Mouse (Mus musculus) left cerebral cortex, adult 9 months (tissue): ENCODE data around the gene Atoh1.

Experiments used
- DNase-seq, 2 experiments: peaks; one replicate each; pipeline ENCODE4 v3.0.0; 2022; ENCODE audit warnings: low spot score in 2 of 2

The Atoh1 gene

DNA sequence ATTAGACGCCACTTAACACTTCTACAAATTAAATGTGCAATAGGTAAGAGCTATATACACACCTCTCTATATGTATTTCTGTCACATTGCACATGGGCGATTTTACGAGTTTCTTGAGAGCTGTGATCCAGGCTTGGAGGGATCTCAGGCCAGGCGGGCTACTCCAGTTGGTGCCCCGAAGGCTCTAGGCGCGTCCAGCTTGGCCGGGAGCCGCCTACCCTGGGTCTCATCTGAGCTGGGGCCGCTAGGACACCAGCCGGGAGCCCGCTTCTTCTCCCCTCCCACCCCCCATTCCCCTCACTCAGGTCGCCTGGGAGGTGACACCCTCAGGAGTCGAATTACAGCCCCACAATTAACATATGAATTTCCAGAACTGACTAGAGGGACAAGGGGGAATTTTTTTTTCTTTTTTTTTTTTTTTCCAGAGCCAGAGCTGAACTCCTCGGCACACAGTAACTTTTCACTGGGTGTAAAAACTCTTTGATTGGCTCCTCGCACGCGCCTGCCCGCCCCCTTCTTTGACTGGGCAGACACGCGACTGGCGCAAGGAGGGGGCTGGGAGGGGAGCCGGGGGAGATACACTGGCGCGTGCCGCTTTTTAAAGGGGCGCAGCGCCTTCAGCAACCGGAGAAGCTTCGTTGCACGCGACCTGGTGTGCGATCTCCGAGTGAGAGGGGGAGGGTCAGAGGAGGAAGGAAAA lies at the start of gene Atoh1:
Gene Atoh1, plus strand, starts transcription at position 627 of the 700 bp plus-strand sequence.
- no peak for DNase-seq

DNA sequence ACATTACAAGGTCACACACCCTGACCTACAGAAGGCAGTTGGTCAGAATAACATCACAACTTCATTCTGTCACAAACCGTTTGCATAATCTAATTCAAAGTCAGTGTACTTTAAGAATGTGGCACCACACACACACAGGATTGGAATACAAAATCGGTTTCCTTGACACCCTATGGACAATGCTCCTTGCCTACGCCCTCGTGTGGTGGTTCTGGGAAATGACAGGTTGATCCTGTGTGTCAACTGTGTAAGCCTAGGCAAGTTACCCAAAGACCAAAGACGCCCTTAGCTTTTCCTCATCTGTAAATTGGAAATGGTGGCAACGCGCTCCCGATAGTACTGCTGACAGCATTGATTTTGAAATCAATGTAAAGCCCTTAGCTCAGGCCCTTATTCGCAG lies 45.0 kb upstream of the Atoh1 start:
- peak in 1 of 2 experiments; percentile 48 for DNase-seq

GRCm38 (mm10) chr6:64684973-64685372 lies 44.0 kb upstream of the Atoh1 start:
- DNase-seq, result peak in 1 of 2 experiments; percentile 46

DNA sequence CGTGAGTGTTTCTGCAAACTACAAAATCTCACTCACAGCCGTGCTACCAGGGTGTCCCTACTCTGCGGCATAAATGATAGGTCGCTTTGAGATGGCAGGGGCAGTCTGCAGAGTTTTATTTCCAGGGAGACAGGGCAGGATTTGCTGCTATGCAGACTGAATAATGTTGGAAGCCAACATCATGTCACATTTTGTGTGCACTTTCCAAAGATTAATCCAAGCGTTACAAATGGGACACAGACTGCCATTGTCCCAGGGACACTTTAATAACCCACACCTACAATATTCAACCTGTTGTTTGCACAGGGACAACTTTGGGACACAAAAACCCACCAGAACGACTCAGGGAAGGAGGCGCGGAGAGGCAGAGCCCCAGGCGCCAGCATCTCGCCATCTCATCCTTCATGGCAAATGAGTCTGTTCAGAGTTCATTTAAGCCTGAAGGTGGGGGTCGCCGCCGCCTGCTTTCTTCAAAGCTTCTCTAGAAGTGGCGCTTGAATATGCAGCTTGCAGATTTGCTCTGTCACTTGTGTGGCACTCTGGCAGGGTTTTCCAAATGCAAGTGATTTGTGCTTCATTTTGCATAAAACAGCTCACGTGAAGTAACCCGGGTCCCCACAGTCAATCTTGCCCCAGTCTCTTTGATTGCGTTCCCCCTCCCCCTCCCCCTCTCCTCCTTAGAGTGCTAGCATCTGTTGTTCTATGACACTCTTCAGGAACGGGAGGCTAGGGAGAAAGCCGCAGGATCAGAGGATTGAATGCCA lies 40.6 kb upstream of the Atoh1 start:
- DNase-seq, result no peak

DNA sequence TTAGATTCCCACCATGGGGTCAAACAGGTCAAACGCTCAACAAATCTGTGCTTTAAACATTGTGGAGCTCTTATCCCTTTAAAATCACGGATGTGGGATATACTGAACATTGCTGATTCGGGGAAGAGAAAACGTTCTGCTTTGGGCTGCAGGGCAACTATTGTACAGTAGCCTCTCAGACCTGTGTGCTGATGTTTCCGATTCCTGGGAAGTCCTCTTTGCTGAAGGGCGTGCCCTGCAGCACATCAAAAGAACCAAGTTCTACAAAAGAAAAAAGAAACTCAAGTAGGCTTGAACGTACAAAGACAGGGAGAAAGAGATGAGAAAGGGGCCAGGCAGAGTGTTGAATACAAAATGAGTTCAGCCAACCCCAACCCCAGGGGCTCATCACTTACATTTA lies 34.2 kb upstream of the Atoh1 start:
- no peak for DNase-seq

DNA sequence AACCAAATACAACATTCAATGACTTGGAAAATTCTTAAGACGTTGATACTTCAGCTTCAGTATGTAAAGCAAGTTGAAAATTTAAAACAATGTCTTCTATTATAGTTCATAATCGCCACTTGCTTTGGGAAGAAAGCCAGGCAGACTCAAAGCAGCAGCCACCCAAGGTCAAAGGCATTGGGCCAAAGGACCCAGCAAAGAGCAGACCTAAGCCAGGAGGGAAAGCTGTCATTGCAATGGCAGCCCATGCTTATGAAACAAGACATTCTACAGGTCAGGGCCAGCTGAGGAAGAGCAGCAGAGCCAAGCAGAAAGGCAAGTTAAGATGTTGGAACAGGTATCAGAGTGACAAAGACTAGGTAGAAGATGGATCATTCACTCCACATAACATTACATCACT lies 25.3 kb upstream of the Atoh1 start:
- DNase-seq, result no peak

DNA sequence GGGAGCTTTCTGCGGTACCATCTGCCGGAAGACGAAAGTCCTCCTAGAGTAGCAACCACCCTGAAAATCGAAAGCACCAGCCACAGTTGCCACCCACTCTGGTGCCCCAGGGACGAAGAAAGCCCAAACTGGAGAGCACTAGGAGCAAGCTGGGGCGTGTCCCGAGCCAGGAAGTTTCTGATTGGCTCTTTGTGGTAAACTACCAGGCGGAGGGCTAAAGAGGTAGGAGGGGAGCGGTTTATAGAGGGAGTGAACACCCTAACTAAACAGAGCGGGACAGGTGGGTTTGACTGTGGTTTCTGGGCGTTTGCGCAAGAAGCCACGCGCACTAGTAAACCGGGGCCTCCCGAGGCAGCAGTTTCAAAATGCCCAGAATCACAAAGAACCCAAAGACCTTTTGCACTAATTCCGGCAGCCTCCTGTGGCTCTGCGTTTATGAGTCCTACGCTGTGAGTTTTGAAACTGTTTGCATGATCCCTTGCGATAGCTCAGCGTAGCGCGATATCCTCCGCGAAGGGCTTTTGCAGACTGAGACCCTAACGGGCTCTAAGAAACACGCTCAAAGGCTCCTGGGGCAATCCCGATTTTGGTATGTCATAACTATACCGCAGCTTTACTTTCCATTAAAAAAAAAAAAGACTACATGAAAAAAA lies 1.0 kb upstream of the Atoh1 start:
- DNase-seq, result no peak

GRCm38 (mm10) chr6:64729231-64730011 lies 496 bp downstream of the Atoh1 start:
- DNase-seq, result no peak

GRCm38 (mm10) chr6:64730030-64730429 lies 1.1 kb downstream of the Atoh1 start:
- no peak for DNase-seq

DNA sequence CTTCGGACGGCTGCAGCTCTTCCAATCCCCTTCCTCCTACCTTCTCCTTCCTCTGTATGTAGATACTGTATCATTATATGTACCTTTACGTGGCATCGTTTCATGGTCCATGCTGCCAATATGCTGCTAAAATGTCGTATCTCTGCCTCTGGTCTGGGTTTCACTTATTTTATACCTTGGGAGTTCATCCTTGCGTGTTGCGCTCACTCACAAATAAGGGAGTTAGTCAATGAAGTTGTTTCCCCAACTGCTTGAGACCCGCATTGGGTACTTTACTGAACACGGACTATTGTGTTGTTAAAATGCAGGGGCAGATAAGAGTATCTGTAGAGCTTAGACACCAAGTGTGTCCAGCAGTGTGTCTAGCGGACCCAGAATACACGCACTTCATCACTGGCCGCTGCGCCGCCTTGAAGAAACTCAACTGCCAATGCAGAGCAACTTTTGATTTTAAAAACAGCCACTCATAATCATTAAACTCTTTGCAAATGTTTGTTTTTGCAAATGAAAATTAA lies 1.6 kb downstream of the Atoh1 start:
- DNase-seq, result no peak

DNA sequence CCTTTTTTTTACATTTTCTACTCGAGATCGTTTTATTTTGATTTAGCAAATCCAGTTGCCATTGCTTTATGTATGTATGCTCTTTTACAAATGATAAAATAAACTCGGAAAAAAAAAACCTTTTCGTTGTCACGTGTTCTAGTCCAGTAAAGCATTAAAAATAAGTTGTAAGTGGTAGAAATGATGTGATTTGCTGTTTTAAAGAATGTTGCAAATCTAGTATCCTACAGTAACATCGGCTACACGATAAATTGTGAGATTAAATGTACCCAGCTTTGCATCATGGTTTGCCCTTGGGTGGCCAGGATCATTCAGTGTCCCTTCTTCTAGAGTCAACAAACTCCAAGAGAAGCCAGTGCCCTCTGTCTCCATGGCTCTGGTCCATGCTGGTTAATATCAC lies 2.2 kb downstream of the Atoh1 start:
- DNase-seq, result no peak

- no peak for DNase-seq
Measured at GRCm38 (mm10) chr6:64731621-64732320, 2.8 kb downstream of the Atoh1 start.

- no peak for DNase-seq
Measured at GRCm38 (mm10) chr6:64733311-64733710, 4.4 kb downstream of the Atoh1 start.

DNA sequence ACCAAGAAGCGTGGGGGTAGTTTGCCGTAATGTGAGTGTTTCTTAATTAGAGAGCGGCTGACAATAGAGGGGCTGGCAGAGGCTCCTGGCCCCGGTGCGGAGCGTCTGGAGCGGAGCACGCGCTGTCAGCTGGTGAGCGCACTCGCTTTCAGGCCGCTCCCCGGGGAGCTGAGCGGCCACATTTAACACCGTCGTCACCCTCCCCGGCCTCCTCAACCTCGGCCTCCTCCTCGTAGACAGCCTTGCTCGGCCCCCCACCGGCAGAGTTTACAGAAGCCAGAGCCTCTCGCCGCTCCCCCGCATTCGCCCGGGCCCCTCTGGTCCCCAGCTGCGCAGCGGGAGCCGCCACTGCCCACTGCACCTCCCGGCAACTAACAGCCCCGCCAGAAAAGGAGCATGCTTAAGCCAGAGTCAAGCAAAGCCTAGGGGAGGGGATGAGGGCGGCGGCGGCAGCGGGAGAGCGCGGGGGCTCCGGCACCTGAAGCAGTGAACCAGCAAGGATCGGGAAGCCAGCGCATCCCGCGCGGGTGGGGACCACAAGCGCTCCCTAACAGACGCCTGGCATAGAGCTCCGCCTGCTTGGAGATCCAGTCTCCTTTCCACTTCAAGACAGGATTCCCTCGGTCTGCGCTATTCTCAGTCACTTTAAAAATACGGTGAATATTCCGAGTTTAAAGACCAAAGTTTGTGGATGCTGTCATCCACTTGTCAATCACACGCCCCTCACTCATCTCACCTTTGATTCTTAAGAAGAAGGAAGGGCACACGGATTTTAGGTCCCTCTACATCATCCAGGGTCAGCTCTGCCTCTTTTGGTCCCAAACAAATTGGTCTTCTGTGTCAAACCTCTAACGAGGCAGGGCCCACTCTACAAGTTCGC lies 5.8 kb downstream of the Atoh1 start:
- DNase-seq, result no peak

- no peak for DNase-seq
Measured at GRCm38 (mm10) chr6:64736317-64736716, 7.4 kb downstream of the Atoh1 start.

DNA sequence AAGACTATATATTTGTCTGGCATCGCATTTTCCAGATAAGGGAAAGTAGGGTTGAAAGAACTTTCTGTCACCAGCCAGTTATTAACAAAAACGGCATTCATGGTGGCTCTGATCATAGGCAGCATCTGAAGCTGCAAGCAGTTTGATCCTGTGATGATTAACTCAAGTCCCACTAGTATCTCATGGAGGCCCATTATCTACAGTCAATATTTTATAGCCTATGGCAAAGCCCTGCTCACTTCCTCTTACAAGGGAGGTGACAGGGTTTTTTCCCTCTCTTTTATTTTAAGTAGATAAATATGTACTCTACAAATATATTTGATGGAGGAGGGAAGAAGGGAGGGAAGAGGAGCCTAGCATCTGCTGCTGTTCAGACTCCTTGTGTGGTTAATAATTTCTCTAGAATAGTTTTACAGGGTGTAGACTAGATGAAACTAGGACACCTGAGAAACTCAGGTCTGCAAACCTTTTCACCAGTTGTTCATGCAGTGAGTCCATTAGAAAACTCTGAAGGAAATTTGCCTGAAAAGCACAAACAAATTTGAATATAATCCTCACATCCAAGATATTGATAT lies 14.1 kb downstream of the Atoh1 start:
- no peak for DNase-seq

GRCm38 (mm10) chr6:64754515-64754914 lies 25.6 kb downstream of the Atoh1 start:
- DNase-seq, result no peak

DNA sequence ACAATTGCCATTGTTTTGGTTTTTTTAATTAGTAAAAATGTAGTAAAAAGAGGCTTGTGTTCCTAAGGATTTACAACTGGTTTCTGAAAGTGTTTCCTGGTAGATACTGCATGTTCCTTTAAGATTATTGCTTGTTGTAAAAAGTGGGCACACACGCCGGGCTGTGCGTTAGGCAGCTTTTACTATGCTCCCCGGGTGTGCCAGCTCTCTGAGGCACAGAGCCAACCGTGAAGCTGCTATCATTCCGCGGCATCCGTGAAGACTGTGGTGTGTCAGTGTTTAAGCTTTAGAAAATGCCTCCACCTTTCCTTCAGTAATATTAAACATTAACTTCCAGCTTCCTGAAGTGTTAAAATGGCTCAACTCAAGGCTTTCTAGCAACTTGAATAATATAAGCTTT lies 35.0 kb downstream of the Atoh1 start:
- no peak for DNase-seq

DNA sequence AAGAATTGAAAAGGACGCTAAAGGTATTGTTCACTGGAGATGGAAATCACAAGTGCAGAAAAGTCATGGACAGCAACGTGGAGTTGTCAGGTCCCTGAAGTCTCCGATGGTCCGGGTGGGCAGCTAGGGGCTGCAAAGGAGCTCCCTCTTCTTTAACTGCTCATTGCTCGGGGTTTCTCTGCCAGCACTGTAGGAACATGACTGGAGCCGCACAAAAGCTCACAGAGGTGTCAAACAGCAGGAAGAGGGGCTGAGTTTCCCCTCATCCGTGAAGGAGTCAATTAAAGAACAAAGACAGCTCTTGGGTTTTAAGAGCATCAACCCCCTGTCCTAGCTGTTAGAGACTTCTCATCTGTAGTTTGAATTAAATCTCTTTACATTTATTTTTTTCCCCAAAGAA lies 44.5 kb downstream of the Atoh1 start:
- DNase-seq, result no peak
